Mouse (Mus musculus) megakaryocyte progenitor cell, adult 5-6 weeks (primary cell): ENCODE results near the gene Pga5. TPM values are rescaled to one million over a fixed set of nuclear protein-coding genes. Genes with fewer than 3 reads are reported as not detected.

Source experiments
- ATAC-seq: replicated peaks from 2 replicates; pipeline ENCODE4 v1.8.0; 2016; ENCODE audit warnings: mild to moderate bottlenecking, moderate TSS enrichment, inconsistent platforms; ENCODE audit not compliant: poor library complexity
- total RNA-seq, 2 experiments: library from RNA; stranded (forward) in 1 of 2; stranded (reverse) in 1 of 2; fragments of 157-497, 149-512 nt in 1 of 2; fragments of 200-1000 nt in 1 of 2; gene quantifications; 2 replicates each; pipeline versions ENCODE4 v1.2.3 to v1.2.4; 2015 to 2017

The Pga5 gene
- total RNA-seq (2015) (not detected in 2 replicates), total RNA-seq (2017) (not detected in 2 replicates)

DNA sequence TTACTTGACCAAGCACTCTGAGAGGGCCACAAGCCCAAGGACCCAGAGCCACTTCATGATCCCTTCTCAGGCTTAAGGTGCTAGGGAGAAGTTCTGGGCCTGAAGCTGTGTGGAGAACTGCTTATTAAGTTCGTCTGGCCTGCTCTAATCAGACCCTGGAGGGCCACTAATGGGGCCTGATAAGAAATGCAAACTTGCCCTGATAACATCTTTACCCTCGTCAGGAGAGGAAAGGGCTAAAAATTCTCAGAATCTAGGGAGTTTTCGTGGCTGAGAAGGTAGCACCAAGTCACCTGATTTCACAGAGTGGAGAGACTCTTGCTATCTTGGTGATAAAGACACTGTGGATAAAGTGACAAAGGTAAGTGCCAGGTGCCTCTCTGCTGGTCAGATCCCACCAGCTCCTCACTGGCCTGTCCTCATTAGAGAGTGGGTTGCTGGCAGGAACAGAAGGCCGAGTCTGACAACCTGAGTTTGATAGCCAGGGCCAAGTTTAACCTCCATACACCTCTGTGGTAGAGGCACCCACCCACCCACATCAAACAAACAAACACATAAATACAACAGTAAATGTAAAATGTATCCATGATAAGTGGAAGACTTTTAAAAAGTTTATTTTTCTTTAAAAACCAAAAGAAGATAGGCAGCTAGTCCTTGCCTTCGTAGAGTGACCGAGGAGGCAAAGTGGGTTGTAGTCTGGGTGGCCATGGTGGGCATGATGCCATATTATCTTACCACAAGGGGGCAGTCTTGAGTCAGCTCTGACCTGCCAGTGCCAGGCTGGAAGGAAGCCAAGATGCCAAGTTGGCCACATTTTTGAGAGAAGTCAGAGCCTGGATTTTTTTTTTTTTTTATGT, at the start of gene Pga5:
TSS of gene Pga5 (minus strand) at position 157 of the 857 bp plus-strand sequence.
- peak; percentile 89 for ATAC-seq

DNA sequence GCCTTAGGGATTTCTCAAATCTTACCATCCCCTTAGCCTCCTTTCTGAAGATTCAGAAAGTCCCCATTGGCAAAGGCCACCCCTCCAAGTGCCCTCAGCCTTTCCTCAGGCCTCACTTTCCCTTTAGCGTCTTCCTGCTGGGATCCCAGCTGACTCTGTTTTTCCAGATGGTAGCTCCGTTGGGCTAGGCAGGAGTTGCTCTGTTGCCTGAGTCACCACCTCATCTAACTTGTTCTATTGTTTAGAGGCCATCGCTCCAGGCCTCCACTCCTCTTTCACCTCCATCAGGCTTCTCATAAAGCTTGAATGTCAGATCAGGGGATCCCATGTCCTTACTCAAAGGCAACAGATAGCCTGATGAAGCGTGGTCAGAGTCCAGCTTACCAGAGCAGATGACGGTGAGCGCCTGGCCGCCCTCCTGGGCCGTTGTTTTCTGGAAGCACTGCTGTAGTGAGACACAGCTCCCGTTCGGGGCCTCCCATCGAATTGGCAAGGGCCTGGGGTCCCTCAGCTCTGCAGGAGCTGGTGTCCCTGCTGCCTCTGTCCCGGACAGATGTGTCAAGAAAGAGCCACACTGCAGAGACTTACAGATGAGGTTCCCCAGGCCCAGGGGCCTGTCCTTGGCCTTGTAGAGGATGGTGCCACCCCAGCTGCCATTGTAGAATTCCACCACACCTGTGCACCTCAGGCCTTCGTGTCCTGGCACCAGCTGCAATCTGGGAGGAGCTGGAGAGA, 46.9 kb upstream of the Pga5 start:
- no peak for ATAC-seq

DNA sequence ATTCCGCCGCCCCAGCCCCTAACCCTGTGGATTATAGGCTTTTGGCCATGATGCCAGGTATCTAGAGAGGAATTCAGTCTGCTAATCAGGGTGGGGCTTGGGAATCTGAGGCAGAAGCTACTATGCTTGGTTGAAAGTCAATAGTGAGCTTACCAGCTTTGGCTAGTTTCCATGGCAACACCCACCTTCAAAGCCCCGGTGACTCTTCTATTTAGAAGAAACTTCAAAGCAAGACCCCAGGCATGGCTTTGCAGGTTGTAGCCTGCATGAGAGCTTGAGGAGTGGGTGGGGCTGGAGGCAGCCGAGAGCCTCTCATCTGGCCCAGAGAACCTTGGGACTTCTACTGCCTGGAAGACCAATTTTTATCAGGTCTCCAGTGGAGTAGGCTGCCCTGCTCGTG, 45.8 kb upstream of the Pga5 start:
- no peak for ATAC-seq

DNA sequence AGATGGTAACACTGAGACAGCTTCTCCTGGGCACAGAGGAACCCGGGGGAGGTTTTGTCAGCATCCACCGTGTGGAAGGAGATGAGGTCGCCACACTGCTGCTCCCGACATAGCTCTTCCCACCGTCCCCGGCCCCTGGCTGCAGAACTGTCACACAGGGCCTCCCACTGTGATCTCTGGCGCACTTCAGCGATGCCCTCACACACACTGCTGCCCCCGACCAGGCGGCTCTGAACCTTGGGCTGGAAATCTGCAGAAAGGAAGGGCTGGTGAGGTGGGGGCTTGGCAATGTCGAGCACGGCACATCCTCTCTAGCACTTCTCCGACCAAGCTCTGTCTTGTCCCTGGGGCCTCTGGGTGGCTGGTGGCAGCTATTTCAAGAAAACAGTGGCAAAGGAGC, 45.2 kb upstream of the Pga5 start:
- ATAC-seq = no peak

DNA sequence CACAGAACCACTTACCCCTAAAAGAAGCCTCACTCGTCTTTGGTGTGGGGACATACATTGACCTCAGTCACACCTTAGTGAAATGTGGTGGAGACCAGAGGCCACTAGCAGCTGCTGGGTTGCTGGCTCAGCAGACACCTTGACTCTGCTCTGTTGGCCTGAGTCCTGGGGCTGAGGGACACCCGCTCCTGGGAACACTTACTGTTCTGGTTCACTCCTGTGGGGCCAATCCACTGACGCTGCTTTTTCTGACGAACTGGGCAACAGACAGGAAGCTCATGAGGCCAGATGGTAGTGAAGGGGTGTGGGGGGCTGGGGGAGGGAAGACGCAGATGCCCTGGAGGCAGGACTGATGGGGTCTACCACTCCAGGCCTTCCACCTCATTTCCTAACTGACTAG, 43.2 kb upstream of the Pga5 start:
- ATAC-seq = peak; percentile 29; the same call in 1 of the 2 replicates

DNA sequence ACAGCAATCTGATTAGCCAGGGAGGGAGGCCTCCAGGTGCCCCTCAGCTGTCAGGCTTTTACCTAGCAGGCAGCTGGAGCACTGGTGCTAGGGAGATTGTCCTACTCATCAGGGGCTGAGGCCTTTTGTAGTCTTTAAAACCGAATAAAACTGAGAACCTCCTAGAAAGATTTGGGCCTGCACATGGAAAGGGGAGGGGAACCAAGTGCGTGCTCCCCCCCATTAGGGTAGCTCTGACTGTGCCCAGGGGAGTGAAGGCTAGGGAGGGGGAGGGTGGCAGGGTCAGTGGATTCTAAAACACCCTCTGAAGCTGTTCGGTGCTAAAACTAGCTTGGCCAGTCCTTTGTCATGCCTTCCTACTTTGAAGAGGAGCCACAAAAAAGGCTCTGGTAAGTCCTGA, 42.7 kb upstream of the Pga5 start:
- ATAC-seq = no peak

DNA sequence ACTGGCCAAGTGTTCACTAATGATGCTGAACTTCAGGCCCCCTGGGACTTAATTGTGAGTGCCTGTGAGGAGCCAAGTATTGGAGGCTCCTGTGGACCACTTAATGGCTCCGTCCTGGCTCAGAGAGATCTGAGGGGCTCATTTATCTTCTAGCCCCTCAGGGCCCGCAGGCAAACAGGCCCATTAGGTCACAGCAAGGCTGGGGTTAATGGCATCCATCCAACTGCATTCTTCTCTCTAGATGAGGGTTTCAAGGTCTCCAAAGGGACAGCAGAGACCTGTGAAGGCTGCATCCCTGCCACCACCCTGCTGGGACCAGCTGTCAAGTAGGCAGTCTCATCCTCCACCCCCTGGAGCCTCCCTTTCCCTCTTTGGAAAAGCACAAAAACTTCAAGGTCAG, 41.9 kb upstream of the Pga5 start:
- no peak for ATAC-seq

DNA sequence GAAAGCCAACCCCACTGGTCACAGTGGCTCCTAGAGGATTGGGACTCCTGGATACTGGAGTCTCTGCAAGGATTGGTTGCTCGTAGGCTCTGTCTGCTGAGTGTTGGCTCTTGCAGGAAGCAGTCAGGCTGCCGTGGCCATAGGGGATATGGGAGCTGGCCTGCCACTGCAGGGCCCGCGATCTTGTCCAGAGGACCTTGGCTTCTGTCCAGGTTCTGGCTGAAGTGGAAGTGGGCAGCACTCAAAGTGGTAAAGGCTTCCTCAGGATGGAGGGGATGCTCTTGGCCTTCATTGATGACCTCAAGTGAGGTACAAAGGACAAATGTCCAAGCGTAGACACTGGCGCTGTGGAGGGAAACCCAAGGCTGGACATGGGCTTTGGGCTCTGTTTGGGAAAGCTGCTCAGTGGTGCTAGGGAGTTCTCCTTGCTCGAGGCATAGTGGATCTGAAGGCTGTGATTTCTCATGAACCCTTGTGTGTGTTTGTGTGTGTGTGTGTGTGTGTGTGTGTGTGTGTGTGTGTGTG, 40.4 kb upstream of the Pga5 start:
- ATAC-seq = no peak

DNA sequence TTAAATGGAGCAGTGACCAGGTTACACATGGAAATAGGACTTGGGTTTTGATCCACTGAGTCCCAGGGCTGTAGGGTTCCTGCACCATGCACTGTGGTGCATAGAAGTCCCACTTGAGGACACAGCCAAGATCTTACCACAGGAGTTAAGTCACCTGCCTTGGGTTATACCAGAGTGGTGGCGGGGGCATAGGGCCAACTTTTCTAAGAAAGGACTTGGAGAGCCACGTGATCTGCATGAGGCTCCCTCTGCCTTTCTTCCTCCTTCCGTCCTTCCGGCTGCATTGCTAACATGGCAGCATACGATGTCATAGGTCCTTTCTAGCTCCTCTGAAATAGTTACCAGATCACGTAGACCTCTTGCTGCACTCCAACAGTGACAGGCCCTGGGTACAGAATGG, 37.6 kb upstream of the Pga5 start:
- no peak for ATAC-seq

DNA sequence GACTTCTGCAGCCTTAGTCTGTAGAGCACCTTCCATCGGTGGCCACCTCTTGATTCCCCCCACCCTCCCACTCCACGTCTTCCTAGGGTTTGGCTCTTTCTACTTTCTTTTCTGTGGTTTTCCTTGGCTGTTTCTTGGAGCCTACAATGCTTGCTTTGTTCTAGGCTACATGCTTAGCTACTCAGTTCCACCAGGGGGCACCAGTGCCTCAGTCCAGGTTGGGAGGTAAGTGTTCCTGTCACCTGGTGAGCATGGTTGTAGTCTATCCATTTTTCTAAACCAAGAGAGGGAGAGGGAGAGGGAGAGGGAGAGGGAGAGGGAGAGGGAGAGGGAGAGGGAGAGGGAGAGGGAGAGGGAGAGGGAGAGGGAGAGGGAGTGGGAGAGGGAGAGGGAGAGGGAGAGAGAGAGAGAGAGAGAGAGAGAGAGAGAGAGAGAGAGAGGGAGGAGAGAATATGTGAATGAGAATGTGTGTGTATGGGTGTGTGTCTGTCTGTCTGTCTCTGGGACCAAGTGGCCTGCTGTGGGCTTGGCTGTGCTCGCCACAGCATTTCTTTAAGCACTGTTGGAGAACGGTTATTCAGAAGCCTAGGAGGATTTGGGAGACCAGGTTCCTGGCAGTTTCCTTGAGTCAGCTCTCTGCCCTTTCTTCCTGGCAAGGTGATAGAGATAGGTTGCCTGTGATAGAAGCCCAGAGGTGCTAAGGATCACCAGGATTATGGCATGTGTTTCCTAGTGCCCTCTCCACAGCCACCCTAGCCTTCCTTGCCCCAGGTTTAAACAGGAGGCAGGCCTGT, 37.0 kb upstream of the Pga5 start:
- ATAC-seq = peak; percentile 70

DNA sequence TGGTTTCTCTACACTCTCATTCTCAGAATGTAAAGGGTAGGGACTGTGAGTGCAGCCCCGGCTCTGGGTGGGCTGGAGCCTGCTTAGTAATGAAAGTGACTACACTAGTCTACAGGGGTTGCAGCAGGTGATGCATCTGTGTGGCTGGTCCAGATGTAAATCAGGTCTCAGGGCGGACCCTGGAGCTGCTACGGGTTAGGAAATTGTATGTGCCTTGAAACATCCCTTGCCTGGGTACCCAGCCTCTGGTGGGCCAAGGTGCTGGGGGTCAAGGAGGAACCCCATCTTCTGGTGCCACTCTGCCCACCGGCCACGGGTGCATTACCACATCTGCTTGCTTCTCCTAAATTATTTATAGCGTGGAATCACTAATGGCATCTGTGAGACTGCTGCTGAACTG, 36.3 kb upstream of the Pga5 start:
- no peak for ATAC-seq

DNA sequence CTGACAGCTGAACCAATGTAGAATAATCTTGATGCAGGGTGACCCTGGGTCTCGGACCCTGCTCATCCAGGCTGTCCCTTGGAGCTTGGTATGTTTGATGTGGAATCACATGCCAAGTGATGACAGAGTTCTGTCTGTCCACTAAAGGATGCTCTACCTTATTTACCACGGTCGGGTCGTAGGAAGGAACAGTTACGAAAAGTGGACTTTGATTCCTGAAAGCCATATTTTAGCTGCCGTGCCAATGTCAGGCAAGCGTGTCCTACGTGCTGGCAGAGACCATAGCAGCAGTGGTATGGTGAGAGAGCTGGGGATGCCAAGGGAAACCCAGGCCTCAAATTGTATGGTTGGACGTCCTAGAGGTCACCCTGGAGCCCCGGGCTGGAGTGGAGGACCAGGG, 35.7 kb upstream of the Pga5 start:
- no peak for ATAC-seq

DNA sequence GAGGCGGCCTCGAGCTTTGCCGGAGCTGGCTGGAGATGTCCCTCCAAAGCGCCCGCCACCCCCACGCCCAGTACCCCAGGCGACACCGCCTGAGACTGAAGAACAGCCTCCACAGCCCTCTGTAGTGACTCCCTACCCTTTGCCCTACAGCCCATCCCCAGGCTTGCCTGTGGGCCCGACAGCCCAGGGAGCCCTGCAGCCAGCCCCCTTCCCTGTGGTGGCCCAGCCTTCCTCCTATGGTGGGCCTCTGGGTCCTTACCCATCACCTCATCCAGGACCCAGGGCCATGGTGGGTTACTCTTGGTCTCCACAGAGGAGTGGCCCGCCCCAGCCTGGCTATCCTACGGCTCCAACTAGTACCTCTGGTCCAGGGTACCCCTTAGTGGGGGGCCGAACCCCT, 34.8 kb upstream of the Pga5 start:
- no peak for ATAC-seq

DNA sequence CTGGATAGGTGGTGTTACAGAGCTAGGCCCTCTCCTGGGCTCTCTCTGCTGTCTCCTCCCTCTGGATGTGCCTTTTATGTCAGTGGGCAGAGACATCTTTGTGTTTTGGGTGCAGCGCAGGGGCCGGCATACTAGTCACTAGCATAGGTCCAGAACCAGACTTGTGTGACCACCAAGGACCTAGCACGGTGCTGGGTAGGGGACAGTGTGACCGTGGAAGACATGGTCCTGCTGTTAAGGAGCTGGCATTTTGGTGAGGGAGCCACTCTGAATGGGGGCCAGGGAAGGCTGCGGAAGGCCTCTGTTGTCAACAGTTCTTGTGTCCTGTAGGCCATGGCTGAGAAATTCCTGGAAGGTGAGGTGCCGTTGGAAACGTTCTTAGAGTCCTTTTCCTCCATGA, 34.3 kb upstream of the Pga5 start:
- no peak for ATAC-seq

DNA sequence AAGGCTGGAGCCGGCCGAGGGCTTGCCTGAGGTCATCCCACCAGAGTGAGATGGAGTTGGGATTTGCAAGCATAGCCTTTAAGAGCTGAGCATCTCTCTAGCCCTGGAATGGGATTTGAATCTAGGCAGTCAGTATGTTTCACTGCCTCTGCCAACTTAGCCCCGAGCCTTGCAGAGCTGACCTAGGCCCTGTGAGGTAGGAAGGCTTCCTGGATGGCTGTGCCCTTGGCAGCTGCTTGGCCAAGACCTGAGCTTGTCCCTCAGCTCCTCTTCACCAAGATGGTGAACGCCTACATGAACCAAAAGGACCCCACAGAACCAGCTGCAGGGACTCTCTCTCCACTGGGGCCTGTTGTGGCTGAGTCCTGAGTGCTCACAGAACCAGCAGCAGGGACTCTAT, 32.9 kb upstream of the Pga5 start:
- ATAC-seq = no peak

DNA sequence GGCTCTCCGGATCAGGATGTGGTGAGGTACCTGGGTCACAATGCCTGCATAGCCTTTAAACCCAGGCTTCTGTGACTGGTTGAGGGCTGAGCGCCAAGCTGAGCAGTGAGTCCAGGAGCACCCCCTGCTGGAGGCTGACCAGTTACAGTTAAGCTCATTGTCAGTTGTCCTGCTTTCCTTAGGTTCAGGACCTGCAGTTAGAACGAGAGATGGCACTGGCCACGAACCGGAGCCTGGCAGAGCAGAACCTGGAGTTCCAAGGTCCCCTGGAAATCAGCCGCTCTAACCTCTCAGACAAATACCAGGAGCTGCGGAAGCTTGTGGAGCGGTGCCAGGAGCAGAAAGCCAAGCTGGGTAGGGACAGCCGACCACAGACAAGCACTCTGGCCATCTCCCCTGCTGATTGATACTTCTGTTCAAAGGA, 32.2 kb upstream of the Pga5 start:
- ATAC-seq = peak; percentile 74

DNA sequence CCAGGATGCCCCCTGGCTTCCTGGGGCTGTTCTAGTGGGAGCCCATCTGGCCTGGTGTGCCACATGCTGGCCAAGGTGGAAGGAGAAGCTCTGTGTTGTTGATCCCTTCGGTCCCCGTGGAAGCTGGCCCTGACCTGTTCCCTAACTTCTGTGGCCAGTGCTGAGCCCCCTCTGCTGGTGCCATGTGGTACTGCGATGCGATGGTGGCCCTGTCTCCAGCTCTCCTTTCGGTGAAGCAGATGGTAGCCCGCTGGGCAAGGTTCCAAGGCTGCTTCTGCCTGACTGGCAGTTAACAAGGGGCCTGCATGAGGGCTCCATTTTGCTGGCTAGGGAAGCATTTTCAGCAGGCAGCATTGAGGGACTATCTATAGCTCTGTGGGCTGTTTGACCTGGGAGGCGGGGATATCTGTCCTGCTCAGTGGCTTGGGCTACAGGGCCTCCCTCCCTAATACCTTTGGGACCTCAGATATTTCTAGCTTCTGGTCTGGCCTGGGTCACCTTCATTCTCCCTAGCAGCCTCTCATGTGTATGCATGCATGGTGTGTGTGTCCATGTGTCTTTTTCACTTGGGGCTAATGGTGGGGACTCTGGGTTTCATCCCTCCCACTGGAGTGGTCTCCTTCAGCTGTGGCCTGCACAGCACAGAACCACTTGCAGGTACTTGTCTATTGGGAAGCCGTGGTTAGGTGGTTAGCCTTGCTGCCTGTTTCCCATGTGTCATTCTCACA, 31.7 kb upstream of the Pga5 start:
- ATAC-seq = peak; percentile 93

DNA sequence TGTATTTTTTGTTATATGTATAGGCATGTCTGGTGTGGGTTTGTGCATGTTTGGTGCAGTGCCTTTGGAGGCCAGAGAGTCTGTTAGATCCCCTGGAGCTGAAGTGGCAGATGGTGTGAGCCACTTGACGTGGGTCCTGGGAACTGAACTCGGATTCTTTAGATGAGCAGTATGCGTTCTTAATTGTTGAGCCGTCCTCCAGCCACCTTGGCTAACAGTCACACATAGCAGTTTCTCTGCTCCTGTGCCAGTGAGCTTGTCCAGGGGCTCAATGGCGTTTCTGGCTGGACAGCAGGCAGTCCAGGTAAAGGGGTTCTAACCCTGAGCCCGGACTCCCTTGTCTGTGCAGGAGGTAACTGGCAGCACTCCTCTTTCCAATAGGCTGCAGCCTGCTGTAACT, 31.0 kb upstream of the Pga5 start:
- ATAC-seq = no peak

DNA sequence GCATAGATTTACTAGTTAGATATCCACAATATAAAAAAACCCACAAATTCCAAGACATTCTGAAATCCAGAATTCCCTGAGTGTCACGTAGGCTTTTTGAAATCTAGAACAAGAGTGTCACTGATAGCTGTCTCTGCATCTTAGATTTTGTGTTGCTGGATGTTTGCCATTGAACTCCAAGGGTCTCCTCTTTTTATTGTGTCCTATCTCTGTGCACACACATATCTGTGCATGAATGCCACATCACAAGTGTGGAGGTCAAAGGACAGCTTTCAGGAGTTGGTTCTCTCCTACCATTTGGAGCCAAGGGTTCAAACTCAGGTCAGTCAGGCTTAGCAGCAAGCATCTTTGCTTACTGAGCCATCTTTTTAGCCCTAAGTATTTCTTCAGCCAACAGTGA, 30.0 kb upstream of the Pga5 start:
- ATAC-seq = no peak

DNA sequence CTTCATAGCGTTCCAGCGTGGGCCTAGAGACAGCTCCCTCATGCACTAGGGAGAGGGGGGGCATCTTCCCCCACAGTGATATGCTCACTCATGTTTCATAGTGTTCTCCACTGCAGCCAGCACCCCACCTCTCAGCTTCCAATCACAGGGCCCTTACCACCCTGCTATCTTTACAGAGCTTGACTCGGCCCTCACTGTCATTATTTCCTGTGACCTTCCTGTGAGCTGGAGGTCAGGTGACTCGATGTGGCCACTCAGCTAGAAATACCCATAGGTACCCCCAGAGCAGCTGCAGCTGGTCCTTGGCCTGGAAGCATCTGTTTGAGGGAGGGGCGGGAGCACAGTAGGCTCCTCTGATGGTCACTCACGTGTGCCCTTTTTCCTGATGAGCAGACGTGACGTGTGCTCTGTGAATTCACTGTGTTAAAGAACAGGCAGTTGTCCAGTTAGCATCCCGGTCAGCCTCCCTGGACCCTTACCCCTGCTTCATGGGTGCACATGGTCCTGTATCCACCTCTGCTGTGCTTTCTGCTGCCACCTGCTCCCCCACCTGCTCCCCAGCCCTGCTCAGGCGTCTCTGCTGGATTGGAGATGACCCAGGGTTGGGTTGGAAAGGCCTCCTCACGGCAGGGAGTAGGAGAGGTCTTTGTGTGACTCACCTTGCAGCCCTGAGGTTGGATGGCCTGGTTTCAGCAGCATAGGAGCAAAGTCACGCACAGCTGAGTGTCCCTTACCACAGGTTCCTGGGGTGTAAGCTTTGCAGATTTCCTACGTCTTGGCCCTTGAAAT, 29.4 kb upstream of the Pga5 start:
- ATAC-seq = no peak
